Mouse (Mus musculus) E14TG2a.4 (cell line): ENCODE measurements around the gene Sar1a.

Source experiments
- CTCF ChIP-seq: conservative IDR thresholded peaks from 2 replicates; pipeline ENCODE4 v1.5.1; 2014; ENCODE audit warnings: low read length
- POU5F1 ChIP-seq: IDR thresholded peaks from 2 replicates; pipeline ENCODE4 v1.6.1; 2014; ENCODE audit warnings: low read length, borderline replicate concordance

DNA sequence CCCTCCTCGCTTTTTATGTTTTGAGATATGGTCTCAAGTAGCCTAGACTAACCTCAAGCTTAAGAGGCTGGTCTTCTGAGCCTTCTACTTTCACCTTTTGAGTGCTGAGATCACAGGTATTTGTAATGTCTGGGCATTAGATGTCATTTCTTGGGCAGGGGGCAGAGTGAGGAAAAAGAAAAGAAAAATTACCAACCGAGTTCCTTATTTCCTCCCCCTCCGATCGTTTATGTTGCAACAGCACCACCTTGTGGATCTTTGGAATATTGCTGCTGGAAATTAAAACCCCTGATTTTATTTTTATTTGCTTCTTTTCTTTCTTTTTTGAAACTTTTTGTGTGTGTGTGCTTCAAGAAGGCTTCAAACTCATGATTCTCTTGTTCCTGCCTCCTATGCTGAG, 22.1 kb upstream of the Sar1a start:
- TF ChIP-seq CTCF (peak; percentile 97), POU5F1 (no peak)
